Mouse (Mus musculus) lung, postnatal 0 days (tissue): Measurements from ENCODE around the gene Lrrtm4. TPM values are rescaled to one million over a fixed set of nuclear protein-coding genes. Genes with fewer than 3 reads are reported as not detected.

Source experiments
- ATAC-seq: fragments of 200-750 bp; cut with Nextera tagmentation; 2 replicates; pipeline ENCODE4 v1.8.0; 2017; ENCODE audit warnings: moderate library complexity
- DNase-seq: peaks from one replicate; pipeline ENCODE4 v3.0.0-alpha.2; 2016; ENCODE audit warnings: low spot score
- H3K27ac ChIP-seq: fragments of 300-500 bp; sonication (generic); 2 replicates; pipeline ENCODE4 v1.5.1; 2014; ENCODE audit warnings: antibody characterized with exemption, mild to moderate bottlenecking, low read length, mixed read lengths
- H3K27me3 ChIP-seq: fragments of 300-500 bp; sonication (generic); replicated peaks from 2 replicates; pipeline ENCODE4 v1.6.1; 2014; ENCODE audit warnings: low read length, mixed read lengths; ENCODE audit not compliant: insufficient read depth
- H3K36me3 ChIP-seq: fragments of 300-500 bp; sonication (generic); 2 replicates; pipeline ENCODE4 v1.6.1; 2014; ENCODE audit warnings: low read length, mixed read lengths; ENCODE audit not compliant: insufficient read depth
- H3K4me1 ChIP-seq: fragments of 300-500 bp; sonication (generic); 2 replicates; pipeline ENCODE4 v1.6.1; 2014; ENCODE audit warnings: antibody characterized with exemption, low read depth, low read length, mixed read lengths; ENCODE audit not compliant: insufficient read depth
- H3K4me2 ChIP-seq: fragments of 300-500 bp; sonication (generic); replicated peaks from 2 replicates; pipeline ENCODE4 v1.6.1; 2014; ENCODE audit warnings: low read depth, mild to moderate bottlenecking, low read length, moderate library complexity, mixed read lengths
- H3K4me3 ChIP-seq: fragments of 300-500 bp; sonication (generic); 2 replicates; pipeline ENCODE4 v1.5.1; 2014; ENCODE audit warnings: low read depth, low read length
- H3K9ac ChIP-seq: fragments of 300-500 bp; sonication (generic); replicated peaks from 2 replicates; pipeline ENCODE4 v1.6.1; 2014; ENCODE audit warnings: low read depth, mild to moderate bottlenecking
- H3K9me3 ChIP-seq: fragments of 300-500 bp; sonication (generic); 2 replicates; pipeline ENCODE4 v1.6.1; 2016; ENCODE audit warnings: low read length, mixed read lengths
- CTCF ChIP-seq: IDR thresholded peaks from 2 replicates; pipeline ENCODE4 v1.5.1; 2016; ENCODE audit warnings: antibody characterized with exemption, mild to moderate bottlenecking
- EP300 ChIP-seq: IDR thresholded peaks from 2 replicates; pipeline ENCODE4 v1.6.1; 2016; ENCODE audit warnings: antibody characterized with exemption, mild to moderate bottlenecking, control low read depth
- WGBS: fragments of 180-500 bp; shearing (Covaris S2); extraction: QIAGEN DNeasy Blood & Tissue Kit; methylation state at CpG from one replicate; pipeline ENCODE4 v1.1.7; 2014; 5-methylcytosine and 5-hydroxymethylcytosine counted together
- polyA plus RNA-seq: library from polyadenylated mRNA; unstranded; fragments of >200 nt; fragmentation: Nextera tagmentation; extraction: Ambion mirVana; gene quantifications from 2 replicates; pipeline ENCODE4 v1.2.1, GENCODE M21; 2015

Gene Lrrtm4
- polyA plus RNA-seq, 1 experiment from 2014 or later: 0.11 TPM

GRCm38 (mm10) chr6:80185489-80186113 lies 166.9 kb downstream of the Lrrtm4 start:
- Histone ChIP-seq H3K4me3 (no peak overlapping the region), H3K4me1 (no peaks in the 10 kb centered on the region), H3K4me2 (no peak overlapping the region), H3K9me3 (no peaks in the 10 kb centered on the region), H3K36me3 (no peaks in the 10 kb centered on the region), H3K27ac (no peak overlapping the region), H3K27me3 (no peaks in the 10 kb centered on the region), H3K9ac (no peak overlapping the region)
- 70% methylated on average over 6 of the region's 6 CpGs for WGBS
- DNase-seq (no peak), ATAC-seq (no peak)
- TF ChIP-seq CTCF (no peak), EP300 (no peak)

GRCm38 (mm10) chr6:80186791-80187190 lies 168.1 kb downstream of the Lrrtm4 start:
- Histone ChIP-seq H3K9ac (no peak overlapping the region), H3K4me3 (no peak overlapping the region), H3K4me2 (no peak overlapping the region), H3K27me3 (no peaks in the 10 kb centered on the region), H3K27ac (no peak overlapping the region), H3K4me1 (no peaks in the 10 kb centered on the region), H3K36me3 (no peaks in the 10 kb centered on the region), H3K9me3 (no peaks in the 10 kb centered on the region)
- TF ChIP-seq CTCF (no peak), EP300 (no peak)
- DNase-seq: no peak
- no peak for ATAC-seq
- WGBS: 58% methylated on average over 1 of the region's 1 CpGs

DNA sequence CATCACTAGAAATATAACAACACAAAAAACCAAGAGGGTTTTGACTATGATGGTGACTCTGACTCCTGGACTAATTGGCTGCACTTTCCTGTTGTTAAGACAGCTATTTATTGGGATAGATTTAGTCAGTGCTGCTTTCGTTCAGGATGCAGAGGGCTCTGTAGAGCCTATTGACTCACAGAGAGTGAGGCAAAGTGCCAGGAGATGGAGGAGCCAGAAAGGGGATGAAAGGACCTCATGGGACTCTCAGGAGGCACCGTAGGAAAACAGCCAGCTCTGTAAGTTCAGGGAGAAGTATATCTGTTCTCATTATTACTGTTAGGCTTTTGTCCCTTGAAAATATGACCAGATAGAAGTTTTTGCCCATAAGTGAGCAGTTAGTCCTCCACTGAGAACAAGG lies 190.8 kb downstream of the Lrrtm4 start:
- WGBS: 45% methylated on average over 2 of the region's 2 CpGs
- DNase-seq (no peak), ATAC-seq (no peak)
- Histone ChIP-seq H3K27ac (no peak overlapping the region), H3K4me3 (no peak overlapping the region), H3K4me2 (no peak overlapping the region), H3K36me3 (no peaks in the 10 kb centered on the region), H3K9ac (no peak overlapping the region), H3K27me3 (no peaks in the 10 kb centered on the region), H3K9me3 (no peaks in the 10 kb centered on the region), H3K4me1 (no peaks in the 10 kb centered on the region)
- no peak for TF ChIP-seq CTCF
- no peak for TF ChIP-seq EP300

GRCm38 (mm10) chr6:80210281-80210680 lies 191.6 kb downstream of the Lrrtm4 start:
- Histone ChIP-seq H3K4me1 (no peaks in the 10 kb centered on the region), H3K9me3 (no peaks in the 10 kb centered on the region), H3K4me3 (no peak overlapping the region), H3K27me3 (no peaks in the 10 kb centered on the region), H3K36me3 (no peaks in the 10 kb centered on the region), H3K9ac (no peak overlapping the region), H3K4me2 (no peak overlapping the region), H3K27ac (no peak overlapping the region)
- TF ChIP-seq EP300 (no peak), CTCF (no peak)
- no peak for ATAC-seq
- WGBS: 81% methylated on average over 5 of the region's 5 CpGs
- no peak for DNase-seq

DNA sequence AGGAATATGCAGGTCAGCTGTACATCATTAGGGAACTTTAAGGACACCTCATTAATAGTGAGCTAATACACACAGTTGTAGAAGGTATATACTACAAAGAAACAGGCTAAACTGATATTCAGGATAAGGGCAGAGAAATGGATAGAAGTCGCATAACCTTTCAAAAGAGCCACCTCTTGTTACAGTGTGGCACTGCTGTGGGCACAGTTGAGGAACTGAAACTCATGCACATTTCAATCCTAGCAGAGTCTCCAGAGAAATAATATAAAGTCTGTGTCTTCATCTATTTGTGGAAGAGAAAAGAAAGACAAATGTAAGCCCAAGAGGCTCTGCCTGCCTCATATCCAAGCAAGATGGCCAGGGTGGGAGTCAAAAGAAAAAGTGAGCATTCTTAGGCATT lies 242.9 kb downstream of the Lrrtm4 start:
- no peak overlapping the region for H3K9ac ChIP-seq
- TF ChIP-seq EP300: no peak
- no peak for TF ChIP-seq CTCF
- 90% methylated on average over 1 of the region's 1 CpGs for WGBS
- no peaks in the 10 kb centered on the region for H3K4me1 ChIP-seq
- no peak for DNase-seq
- no peaks in the 10 kb centered on the region for H3K36me3 ChIP-seq
- H3K9me3 ChIP-seq: no peaks in the 10 kb centered on the region
- no peaks in the 10 kb centered on the region for H3K27me3 ChIP-seq
- no peak overlapping the region for H3K4me3 ChIP-seq
- ATAC-seq: no peak
- no peak overlapping the region for H3K4me2 ChIP-seq
- H3K27ac ChIP-seq: no peak overlapping the region

GRCm38 (mm10) chr6:80263972-80264371 lies 245.3 kb downstream of the Lrrtm4 start:
- H3K9ac ChIP-seq: no peak overlapping the region
- no peak for ATAC-seq
- no peaks in the 10 kb centered on the region for H3K27me3 ChIP-seq
- H3K4me2 ChIP-seq: no peak overlapping the region
- 46% methylated on average over 4 of the region's 4 CpGs for WGBS
- no peak overlapping the region for H3K4me3 ChIP-seq
- DNase-seq: peak; percentile 5
- no peaks in the 10 kb centered on the region for H3K9me3 ChIP-seq
- no peaks in the 10 kb centered on the region for H3K36me3 ChIP-seq
- TF ChIP-seq EP300: no peak
- TF ChIP-seq CTCF: no peak
- H3K27ac ChIP-seq: no peak overlapping the region
- H3K4me1 ChIP-seq: no peaks in the 10 kb centered on the region

GRCm38 (mm10) chr6:80264584-80264983 lies 245.9 kb downstream of the Lrrtm4 start:
- H3K4me3 ChIP-seq: no peak overlapping the region
- no peak for DNase-seq
- H3K9ac ChIP-seq: no peak overlapping the region
- no peak for ATAC-seq
- H3K27me3 ChIP-seq: no peaks in the 10 kb centered on the region
- TF ChIP-seq EP300 (no peak), CTCF (no peak)
- H3K4me1 ChIP-seq: no peaks in the 10 kb centered on the region
- no peaks in the 10 kb centered on the region for H3K9me3 ChIP-seq
- H3K27ac ChIP-seq: no peak overlapping the region
- H3K4me2 ChIP-seq: no peak overlapping the region
- H3K36me3 ChIP-seq: no peaks in the 10 kb centered on the region
